Mouse (Mus musculus) spleen, adult 2 months (tissue): ENCODE measurements at regions not wholly inside any gene's neighbourhood (a gene's known extent, or its start where the extent isn't known, plus 50 kb on each side); places are given as distances from the start of the nearest gene placed in this dataset.
"Not testable (repeated sequence)": the region's sequence is repeated elsewhere in the genome, so short reads cannot be mapped to it uniquely, and the experiment has no call there.

Experiments
- CTCF ChIP-seq: fragments of 200-500 bp; IDR thresholded peaks from 2 replicates; pipeline ENCODE4 v1.5.1; 2011; ENCODE audit warnings: mild to moderate bottlenecking, inconsistent platforms; ENCODE audit not compliant: insufficient read depth, insufficient read length, insufficient replicate concordance; ENCODE audit errors: extremely low read depth
- POLR2A ChIP-seq: fragments of 200-500 bp; IDR thresholded peaks from 2 replicates; pipeline ENCODE4 v1.6.1; 2011; ENCODE audit warnings: low read depth, low read length, inconsistent platforms

DNA sequence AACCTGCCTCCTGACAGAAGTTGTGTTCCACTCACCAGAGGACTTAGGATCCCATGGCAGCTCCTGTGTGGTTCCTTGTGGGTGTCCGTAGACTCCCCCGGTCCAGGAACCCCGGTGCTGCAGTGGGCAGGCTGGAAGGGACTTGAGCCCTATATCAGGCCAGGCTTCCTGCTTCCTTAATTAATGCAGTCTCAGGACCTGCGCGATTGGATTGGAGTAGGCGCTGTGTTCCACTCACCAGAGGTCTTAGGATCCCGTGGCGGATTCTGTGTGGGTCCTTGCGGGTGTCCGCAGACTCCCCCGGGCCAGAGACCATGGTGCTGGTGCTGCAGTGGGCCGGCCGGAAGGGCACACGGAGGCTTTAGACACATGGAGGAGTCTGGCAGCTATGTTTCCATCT is 288.7 kb downstream of the Fut8 start:
- not testable (repeated sequence) for TF ChIP-seq POLR2A, CTCF
